Mouse (Mus musculus) activated CD4-positive, CD25-positive, alpha-beta regulatory T cell, adult 4 months (primary cell): ENCODE measurements around the gene Gm28035. TPM values are rescaled to one million over a fixed set of nuclear protein-coding genes. Genes with fewer than 3 reads are reported as not detected.

ENCODE experiments used
- ATAC-seq: one replicate; pipeline ENCODE4 v1.8.0; 2017
- polyA plus RNA-seq, 2 experiments: library from polyadenylated mRNA; unstranded; fragments of 100-300 nt; shearing (Covaris generic); gene quantifications; one replicate each; pipeline ENCODE4 v1.2.1; 2017

The Gm28035 gene
- polyA plus RNA-seq, result not detected

- ATAC-seq, result no peak
Observed at GRCm38 (mm10) chr2:30240267-30240666, at the start of gene Gm28035. TSS of gene Gm28035 (plus strand) at chr2:30240567.

- ATAC-seq, result no peak
Observed at GRCm38 (mm10) chr2:30191790-30192580, 48.4 kb upstream of the Gm28035 start.

GRCm38 (mm10) chr2:30194656-30195055 lies 45.7 kb upstream of the Gm28035 start:
- ATAC-seq, result no peak

GRCm38 (mm10) chr2:30198021-30198420 lies 42.3 kb upstream of the Gm28035 start:
- ATAC-seq, result no peak

GRCm38 (mm10) chr2:30199984-30200383 lies 40.4 kb upstream of the Gm28035 start:
- no peak for ATAC-seq

GRCm38 (mm10) chr2:30200388-30200925 lies 39.9 kb upstream of the Gm28035 start:
- no peak for ATAC-seq

GRCm38 (mm10) chr2:30203439-30203838 lies 36.9 kb upstream of the Gm28035 start:
- no peak for ATAC-seq

- no peak for ATAC-seq
Observed at GRCm38 (mm10) chr2:30205255-30205628, 35.1 kb upstream of the Gm28035 start.

GRCm38 (mm10) chr2:30205629-30206357 lies 34.6 kb upstream of the Gm28035 start, which contains the start of gene Kyat1:
TSS of gene Kyat1 (minus strand) at chr2:30205847.
- peak; percentile 98 for ATAC-seq

GRCm38 (mm10) chr2:30207401-30207800 lies 33.0 kb upstream of the Gm28035 start:
- no peak for ATAC-seq

GRCm38 (mm10) chr2:30207886-30208285 lies 32.5 kb upstream of the Gm28035 start:
- no peak for ATAC-seq

- ATAC-seq, result no peak
Observed at GRCm38 (mm10) chr2:30211408-30212168, 28.8 kb upstream of the Gm28035 start.

- ATAC-seq, result no peak
Observed at GRCm38 (mm10) chr2:30212169-30212545, 28.2 kb upstream of the Gm28035 start.

- no peak for ATAC-seq
Observed at GRCm38 (mm10) chr2:30212951-30213350, 27.4 kb upstream of the Gm28035 start.

- ATAC-seq, result no peak
Observed at GRCm38 (mm10) chr2:30214745-30215144, 25.6 kb upstream of the Gm28035 start.

GRCm38 (mm10) chr2:30215493-30215892 lies 24.9 kb upstream of the Gm28035 start:
- ATAC-seq, result no peak

GRCm38 (mm10) chr2:30216293-30216692 lies 24.1 kb upstream of the Gm28035 start:
- no peak for ATAC-seq

GRCm38 (mm10) chr2:30235593-30235992 lies 4.8 kb upstream of the Gm28035 start:
- ATAC-seq, result no peak

GRCm38 (mm10) chr2:30236426-30237198 lies 3.8 kb upstream of the Gm28035 start:
- no peak for ATAC-seq

- ATAC-seq, result peak; percentile 93
Observed at GRCm38 (mm10) chr2:30237199-30237880, 3.0 kb upstream of the Gm28035 start, which contains the start of gene Lrrc8a. TSS of gene Lrrc8a (plus strand) at chr2:30237715.

GRCm38 (mm10) chr2:30237881-30238280 lies 2.5 kb upstream of the Gm28035 start:
- peak; percentile 16 for ATAC-seq
